25 mouse cellular contexts compared by ENCODE assay signal in genomic region chr11:114392161-114392560, GRCm38 (mm10).
A peak's percentile ranks its signal among the peaks of the same experiment; 100 is the strongest.
DNase-seq lines count a peak whose midpoint lies in the region; ATAC-seq and TF ChIP-seq lines count a peak whose summit lies in the region.
"Had no signal": no experiment of that assay in that cellular context is flagged by ENCODE, and none has a peak within 500 bp of the region (broad histone marks: within the 10 kb centered on the region; RNA-seq: fewer than 3 reads in every experiment).

No protein-coding gene starts in this region.

- H3K36me3 ChIP-seq in forebrain, embryonic 15.5 days = no peaks in the 10 kb centered on the region
- H3K36me3 ChIP-seq: embryonic facial prominence, embryonic 12.5 days; embryonic facial prominence, embryonic 15.5 days; heart, embryonic 12.5 days; heart, embryonic 15.5 days; hindbrain, embryonic 12.5 days; hindbrain, embryonic 15.5 days had no signal

- H3K27ac ChIP-seq in forebrain, embryonic 15.5 days (replicated peaks) = no peak overlapping the region
- no peak overlapping the region for H3K27ac ChIP-seq in cerebellum, adult 2 months (ENCODE audit: insufficient read depth, low read length)
- H3K27ac ChIP-seq: embryonic facial prominence, embryonic 12.5 days; embryonic facial prominence, embryonic 15.5 days; heart, embryonic 15.5 days; hindbrain, embryonic 12.5 days; hindbrain, embryonic 15.5 days had no signal

- TF ChIP-seq POLR2A in cerebellum, adult 2 months (IDR thresholded peaks at IDR 0.05; ENCODE audit: borderline replicate concordance, insufficient read depth, low read length) = no peak

- peak; percentile 23 for DNase-seq in MEL-GATA-1-ER (ENCODE audit: extremely low read depth, low read depth)
- DNase-seq in ovary, postnatal 14 days (ENCODE audit: low spot score) = no peak
- no peak for DNase-seq in cerebellum, adult 2 months
- DNase-seq in thymus, postnatal 25 days = no peak
- DNase-seq: adrenal gland, postnatal 10 days; cerebellum, adult 11-12 months; cerebellum, adult 9-10 months; cerebellum, postnatal 14 days; gastrocnemius, postnatal 14 days; heart, adult 18-20 months; heart, postnatal 10 days; heart, postnatal 36 days had no signal

- no peak overlapping the region for H3K9ac ChIP-seq in forebrain, embryonic 15.5 days (replicated peaks)
- H3K9ac ChIP-seq: embryonic facial prominence, embryonic 12.5 days; embryonic facial prominence, embryonic 15.5 days; heart, embryonic 12.5 days; heart, embryonic 15.5 days; hindbrain, embryonic 12.5 days; hindbrain, embryonic 15.5 days had no signal

- H3K27me3 ChIP-seq in forebrain, embryonic 15.5 days = no peaks in the 10 kb centered on the region
- H3K27me3 ChIP-seq in cerebellum, adult 2 months (ENCODE audit: control insufficient read depth, insufficient read depth, low read length) = no peaks in the 10 kb centered on the region; the same call in 1 of the 2 replicates
- H3K27me3 ChIP-seq: embryonic facial prominence, embryonic 12.5 days; embryonic facial prominence, embryonic 15.5 days; heart, embryonic 15.5 days; hindbrain, embryonic 12.5 days; hindbrain, embryonic 15.5 days; Patski had no signal

- H3K4me2 ChIP-seq in forebrain, embryonic 15.5 days (replicated peaks) = no peak overlapping the region
- H3K4me2 ChIP-seq: embryonic facial prominence, embryonic 12.5 days; embryonic facial prominence, embryonic 15.5 days; heart, embryonic 12.5 days; heart, embryonic 15.5 days; hindbrain, embryonic 12.5 days; hindbrain, embryonic 15.5 days had no signal

- H3K9me3 ChIP-seq in forebrain, embryonic 15.5 days = no peaks in the 10 kb centered on the region
- H3K9me3 ChIP-seq: embryonic facial prominence, embryonic 12.5 days; embryonic facial prominence, embryonic 15.5 days; heart, embryonic 12.5 days; heart, embryonic 15.5 days; hindbrain, embryonic 12.5 days; hindbrain, embryonic 15.5 days had no signal

- ATAC-seq in common myeloid progenitor, adult 5-6 weeks (replicated peaks; ENCODE audit: low read depth, poor library complexity, severe bottlenecking) = peak; percentile 60
- ATAC-seq in megakaryocyte, adult 5-6 weeks (ENCODE audit: poor library complexity, severe bottlenecking) = peak; percentile 44
- 0 out of 2 replicates have a peak, but pooled peaks have one; percentile 55 for ATAC-seq in megakaryocyte-erythroid progenitor cell, adult 5-6 weeks (replicated peaks; ENCODE audit: low FRiP score, low TSS enrichment, poor library complexity, severe bottlenecking)
- ATAC-seq in forebrain, embryonic 15.5 days (replicated peaks) = no peak
- ATAC-seq: CD4-positive, CD25-positive, alpha-beta regulatory T cell, adult 4 months; forebrain, embryonic 14.5 days; Patski had no signal

- 72% methylated on average over 10 of the region's 10 CpGs for WGBS in forebrain, embryonic 15.5 days
- 78% methylated on average over 10 of the region's 10 CpGs for WGBS in cerebellum, adult 2 months

- TF ChIP-seq CTCF in cerebellum, adult 2 months (IDR thresholded peaks at IDR 0.05; ENCODE audit: borderline replicate concordance, insufficient read depth, low read depth, low read length) = no peak

- H3K4me3 ChIP-seq in forebrain, embryonic 15.5 days = no peak overlapping the region
- H3K4me3 ChIP-seq in cerebellum, adult 2 months (replicated peaks; ENCODE audit: insufficient read depth, low read depth, low read length) = no peak overlapping the region
- H3K4me3 ChIP-seq: embryonic facial prominence, embryonic 12.5 days; embryonic facial prominence, embryonic 15.5 days; heart, embryonic 12.5 days; heart, embryonic 15.5 days; hindbrain, embryonic 12.5 days; hindbrain, embryonic 15.5 days had no signal

- no peaks in the 10 kb centered on the region for H3K4me1 ChIP-seq in forebrain, embryonic 15.5 days
- no peaks in the 10 kb centered on the region for H3K4me1 ChIP-seq in cerebellum, adult 2 months (ENCODE audit: control insufficient read depth, insufficient read depth, low read length)
- H3K4me1 ChIP-seq: embryonic facial prominence, embryonic 12.5 days; embryonic facial prominence, embryonic 15.5 days; heart, embryonic 15.5 days; hindbrain, embryonic 12.5 days; hindbrain, embryonic 15.5 days had no signal
